Mouse (Mus musculus) liver, embryonic 14.5 days (tissue): Measurements from ENCODE around the gene Plekhm1.

ENCODE experiments used
- CTCF ChIP-seq: IDR thresholded peaks from 2 replicates; pipeline ENCODE4 v1.5.1; 2016; ENCODE audit warnings: antibody characterized with exemption, low read depth, control low read depth
- EP300 ChIP-seq: IDR thresholded peaks from 2 replicates; pipeline ENCODE4 v1.6.1; 2016; ENCODE audit warnings: antibody characterized with exemption, low read depth

DNA sequence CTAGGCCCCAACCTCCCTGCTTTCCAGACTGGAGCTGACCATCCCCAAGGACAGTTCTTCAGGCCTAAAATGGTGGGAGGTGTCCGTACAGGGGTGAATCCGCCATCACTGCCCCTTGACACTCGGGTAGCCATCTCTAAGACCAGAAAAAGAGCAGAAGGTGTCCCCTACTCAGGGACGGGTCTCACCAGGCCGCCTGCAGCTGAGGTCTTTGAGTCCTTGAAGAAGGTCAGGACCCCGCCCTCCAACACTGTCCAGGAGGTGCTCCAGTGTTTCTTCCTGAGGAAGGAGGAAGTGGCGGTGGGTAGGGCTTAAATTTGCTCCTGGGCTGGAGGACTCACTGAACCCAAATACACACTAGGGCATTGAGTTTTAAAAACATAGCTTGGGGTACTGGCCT is 74.4 kb downstream of the Plekhm1 start:
- TF ChIP-seq CTCF (no peak), EP300 (no peak)
